Mouse (Mus musculus) adrenal gland, postnatal 10 days (tissue): ENCODE results near the gene Rufy1. TPM values are rescaled to one million over a fixed set of nuclear protein-coding genes. Genes with fewer than 3 reads are reported as not detected.
"Not testable (repeated sequence)": the region's sequence is repeated elsewhere in the genome, so short reads cannot be mapped to it uniquely, and the experiment has no call there.

ENCODE experiments used
- DNase-seq: peaks from one replicate; pipeline ENCODE4 v3.0.0; 2021; ENCODE audit warnings: mixed read lengths
- total RNA-seq, 2 experiments: library from RNA; stranded (reverse); gene quantifications; 2 replicates each; pipeline ENCODE4 v1.2.3; 2021

The Rufy1 gene
- total RNA-seq, 2 experiments from 2014 or later: 24.0 to 25.3 TPM

DNA sequence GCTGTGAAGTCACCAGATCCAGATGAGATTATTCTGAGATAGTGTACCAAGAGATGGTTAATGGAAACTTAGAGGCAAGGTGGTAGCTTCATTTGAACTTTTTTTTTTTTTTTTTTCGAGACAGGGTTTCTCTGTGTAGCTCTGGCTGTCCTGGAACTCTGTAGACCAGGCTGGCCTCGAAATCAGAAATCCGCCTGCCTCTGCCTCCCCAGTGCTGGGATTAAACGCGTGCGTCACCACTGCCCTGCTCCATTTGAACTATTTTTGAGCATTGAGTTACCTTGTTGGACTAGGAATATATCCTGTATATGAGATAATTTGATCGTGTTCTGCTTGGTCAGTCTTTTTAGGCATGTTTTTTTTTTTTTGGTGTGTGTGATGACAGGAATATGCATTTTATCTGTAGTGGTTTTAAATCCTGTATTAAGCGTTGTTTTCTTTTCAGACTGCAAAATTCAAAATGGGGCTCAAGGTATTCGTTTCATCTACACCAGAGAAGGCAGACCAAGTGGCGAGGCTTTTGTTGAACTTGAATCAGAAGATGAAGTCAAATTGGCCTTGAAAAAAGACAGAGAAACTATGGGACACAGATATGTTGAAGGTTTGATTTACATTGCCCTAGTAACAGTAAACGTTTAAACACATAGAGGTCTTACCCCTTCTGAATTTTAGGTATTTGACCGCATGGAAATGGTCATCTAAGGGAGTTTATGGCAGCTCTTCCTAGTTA lies 51.7 kb downstream of the Rufy1 start:
- DNase-seq: no peak

GRCm38 (mm10) chr11:50377892-50378684 lies 52.8 kb downstream of the Rufy1 start:
- peak; percentile 96 for DNase-seq

DNA sequence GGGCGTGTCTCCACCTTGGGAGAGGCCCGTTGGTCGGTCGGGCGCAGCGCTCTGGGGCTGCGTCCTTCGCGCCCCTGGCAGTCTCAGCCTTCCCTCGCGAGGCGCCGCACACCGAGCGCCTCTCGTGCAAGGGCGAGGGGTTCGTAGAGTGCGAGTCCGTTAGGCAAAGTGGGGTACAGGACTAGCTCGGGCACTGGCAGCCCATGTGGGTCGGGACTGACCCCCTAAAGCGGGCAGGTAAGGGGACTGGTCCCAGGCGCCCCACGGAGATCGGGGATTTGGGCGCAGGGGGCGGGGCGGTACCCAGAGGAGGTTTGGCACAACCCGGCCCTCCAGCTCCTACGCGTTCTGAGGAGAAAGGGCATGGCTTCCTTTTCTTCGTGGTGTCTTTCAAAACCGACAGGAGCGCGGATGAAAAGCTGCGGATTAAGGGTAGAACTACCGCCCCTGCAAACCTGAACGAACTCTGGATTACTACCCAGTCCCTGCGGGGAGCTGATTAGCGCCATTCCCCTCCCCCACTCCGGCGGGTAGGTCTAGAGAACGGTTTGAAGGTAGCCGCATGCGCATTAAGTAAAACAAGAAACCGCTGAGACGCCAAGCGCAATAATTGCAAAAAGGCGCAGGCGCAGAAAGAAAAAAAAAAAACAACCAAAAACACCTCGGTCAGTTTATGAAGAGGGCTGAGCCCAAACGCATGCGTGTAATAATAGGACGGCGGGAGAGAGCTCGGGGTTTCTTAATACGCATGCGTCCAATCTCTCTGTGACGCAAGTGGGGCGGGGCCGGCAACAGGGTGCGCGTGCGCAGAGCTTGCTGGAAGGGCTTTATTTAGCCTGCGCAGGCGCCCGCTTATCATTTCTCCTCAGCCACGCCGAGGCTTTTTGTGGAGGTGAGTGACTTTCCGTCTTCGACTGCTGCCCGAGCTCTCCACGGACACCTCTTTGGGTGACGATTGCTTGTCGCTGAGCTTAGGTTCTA lies 53.7 kb downstream of the Rufy1 start, which contains the start of gene Hnrnph1:
Gene Hnrnph1, plus strand, starts transcription at position 80 of the 981 bp plus-strand sequence.
- peak; percentile 99 for DNase-seq

DNA sequence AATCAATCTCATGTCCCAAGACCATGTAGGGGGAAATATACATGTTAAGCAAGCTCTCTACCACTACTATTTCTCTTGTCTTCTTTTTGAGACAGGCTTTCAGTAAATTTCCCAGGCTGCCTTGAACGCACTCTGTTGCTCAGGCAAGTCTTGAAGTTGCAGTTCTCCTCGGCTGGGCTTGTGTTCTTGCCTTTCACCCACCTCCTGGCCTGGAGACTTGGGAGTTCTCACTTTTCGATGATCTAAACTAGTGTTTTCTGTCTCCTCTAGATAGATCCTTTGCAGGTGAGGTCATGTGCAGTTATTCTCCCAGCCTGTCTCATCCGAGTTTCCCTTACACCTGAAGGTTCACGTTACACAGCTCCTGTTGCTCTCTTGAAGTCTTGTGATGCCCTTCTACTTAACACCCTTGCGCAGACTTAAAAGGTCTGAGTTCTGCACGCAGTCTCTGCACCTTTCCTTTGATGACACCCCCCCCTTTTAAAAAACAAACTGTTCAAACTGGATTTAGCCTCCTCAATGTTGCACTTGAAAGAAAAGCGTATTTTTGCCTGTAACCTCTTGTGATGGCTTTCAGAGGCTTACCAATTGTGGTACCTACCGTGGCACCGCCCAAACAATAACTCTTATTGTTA lies 54.7 kb downstream of the Rufy1 start:
- no peak for DNase-seq

GRCm38 (mm10) chr11:50375421-50375820 lies 55.5 kb downstream of the Rufy1 start:
- DNase-seq: no peak

DNA sequence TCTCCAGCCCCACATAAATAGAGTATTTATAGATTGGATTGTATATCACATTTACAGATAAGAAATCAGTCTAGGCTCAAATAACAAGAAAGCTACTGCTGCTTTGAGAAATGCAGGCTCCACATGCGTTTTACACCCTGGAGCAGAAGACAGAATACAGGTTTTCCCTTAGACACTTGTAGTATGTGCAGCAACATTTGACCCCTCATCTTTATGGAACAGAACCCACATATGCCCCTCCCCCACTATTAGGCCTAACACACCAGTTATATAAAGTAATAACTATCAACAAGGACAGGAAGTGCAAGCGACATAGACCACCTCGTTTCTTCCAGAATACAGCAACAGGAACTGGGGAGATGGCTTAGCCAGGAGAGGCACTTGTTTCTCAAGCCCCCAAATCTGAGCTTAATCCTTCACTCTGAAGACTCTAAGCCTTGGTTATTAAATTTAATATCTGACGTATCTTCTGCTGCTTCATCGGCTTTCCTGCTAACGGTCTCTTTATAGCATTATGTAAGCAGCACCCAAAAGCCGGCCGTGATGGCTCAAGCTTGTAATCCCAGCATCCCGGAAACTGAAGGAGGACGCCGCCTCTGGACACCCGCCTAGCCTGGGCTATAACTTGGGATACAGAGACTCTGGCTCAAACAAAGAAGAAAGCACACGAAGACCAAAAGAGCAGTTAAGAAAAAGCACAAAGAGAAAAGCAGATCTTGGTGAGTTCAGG lies 56.5 kb downstream of the Rufy1 start:
- no peak for DNase-seq

DNA sequence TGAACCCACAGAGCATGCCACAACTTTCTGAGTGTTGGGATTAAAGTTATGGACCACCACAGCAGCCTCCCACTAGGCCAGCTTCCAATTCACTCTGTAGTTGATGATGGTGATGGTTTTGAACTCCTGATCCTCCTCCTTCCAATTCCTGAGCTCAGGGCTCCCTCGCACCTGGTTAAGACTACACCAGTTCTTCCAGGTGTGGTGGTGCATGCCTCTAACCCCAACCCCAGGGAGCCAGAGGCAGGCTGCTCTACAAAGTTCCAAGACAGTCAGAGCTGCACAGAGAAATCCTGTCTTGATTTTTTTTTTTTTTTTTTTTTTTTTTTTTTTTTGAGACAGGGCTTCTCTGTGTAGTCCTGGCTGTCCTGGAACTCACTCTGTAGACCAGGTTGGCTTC lies 57.3 kb downstream of the Rufy1 start:
- DNase-seq: no peak

GRCm38 (mm10) chr11:50373086-50373485 lies 57.8 kb downstream of the Rufy1 start:
- no peak for DNase-seq

- DNase-seq: no peak
Observed at GRCm38 (mm10) chr11:50371911-50372310, 59.0 kb downstream of the Rufy1 start.

- peak; percentile 75 for DNase-seq
Observed at GRCm38 (mm10) chr11:50371399-50371841, 59.5 kb downstream of the Rufy1 start.

DNA sequence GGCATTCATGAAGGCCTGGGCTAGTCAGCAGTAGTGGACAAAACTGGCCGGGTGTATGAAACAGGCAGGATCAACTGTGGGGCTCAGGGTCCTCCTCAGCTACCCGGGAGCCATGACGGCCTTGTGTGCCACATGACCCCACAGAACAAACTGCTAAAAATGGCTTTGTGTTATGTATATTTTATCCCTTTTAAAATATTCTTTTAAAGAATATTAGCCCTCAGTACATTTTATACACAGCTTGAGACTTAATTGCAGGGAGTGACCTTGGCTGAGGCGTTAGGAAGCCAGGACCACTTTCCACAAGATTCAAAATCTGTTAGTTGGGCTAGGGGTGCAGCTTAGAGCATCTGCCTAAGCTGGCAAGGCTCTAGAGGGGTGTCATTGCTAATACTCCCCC lies 60.0 kb downstream of the Rufy1 start:
- DNase-seq: no peak

DNA sequence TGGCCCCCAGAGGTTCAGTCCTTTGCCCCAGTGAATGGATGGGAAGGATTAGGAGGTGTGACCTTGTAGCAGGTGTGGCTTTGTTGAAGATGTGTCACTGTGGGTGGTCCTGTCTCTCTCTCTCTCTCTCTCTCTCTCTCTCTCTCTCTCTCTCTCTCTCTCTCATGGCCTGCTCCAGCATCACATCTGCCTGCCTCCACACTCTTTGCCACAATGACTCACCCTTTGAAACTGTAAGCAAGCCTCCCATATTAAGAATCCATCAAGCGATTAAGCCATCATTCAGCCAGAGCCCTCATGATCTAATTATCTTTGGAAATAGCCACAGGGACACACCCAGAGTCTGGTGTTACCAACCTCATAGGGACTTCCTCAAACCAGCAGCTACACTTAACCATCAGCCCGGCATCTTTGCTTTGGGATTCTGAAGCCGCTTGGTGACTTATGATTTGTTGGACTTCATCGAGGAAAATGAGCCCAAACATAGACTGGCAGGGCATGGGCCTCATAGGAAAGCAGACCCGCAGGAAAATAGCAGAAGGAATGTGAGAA lies 61.5 kb downstream of the Rufy1 start:
- no peak for DNase-seq

- DNase-seq: no peak
Observed at GRCm38 (mm10) chr11:50367531-50367930, 63.4 kb downstream of the Rufy1 start.

DNA sequence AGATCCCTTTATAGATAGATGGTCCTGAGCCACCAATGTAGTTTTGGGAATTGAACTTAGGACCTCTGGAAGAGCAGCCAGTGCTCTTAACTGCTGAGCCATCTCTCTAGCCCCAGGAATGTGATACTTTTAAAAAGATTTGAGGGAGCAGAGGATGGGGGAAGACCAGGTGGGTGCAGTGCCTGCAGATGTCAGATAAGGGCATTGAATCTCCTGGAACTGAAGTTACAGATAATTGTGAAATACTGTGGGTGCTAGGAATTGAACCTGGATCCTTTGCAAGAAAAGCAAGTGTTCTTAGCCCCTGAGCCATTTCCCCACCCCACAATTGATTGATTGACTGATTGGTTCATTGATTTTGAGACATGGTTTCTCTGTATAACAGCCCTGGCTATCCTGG lies 65.6 kb downstream of the Rufy1 start:
- no peak for DNase-seq

DNA sequence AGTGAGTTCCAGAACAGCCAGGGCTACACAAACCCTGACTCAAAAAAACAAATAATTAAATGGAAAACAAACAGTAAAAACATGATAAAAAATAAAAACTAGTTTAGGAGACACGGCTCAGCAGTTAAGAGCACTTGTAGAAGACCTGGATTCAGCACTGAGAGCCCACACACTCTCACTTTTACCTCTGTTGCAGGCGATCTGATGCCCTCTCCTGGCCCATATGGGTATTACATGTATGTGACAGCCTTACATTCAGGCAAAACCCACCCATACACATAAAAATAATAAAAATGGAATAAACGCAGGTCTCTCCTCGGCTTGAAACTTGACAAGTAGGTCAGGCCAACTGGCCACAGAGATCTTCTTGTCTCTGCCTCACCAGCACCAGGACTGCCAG lies 66.4 kb downstream of the Rufy1 start:
- peak; percentile 88 for DNase-seq

DNA sequence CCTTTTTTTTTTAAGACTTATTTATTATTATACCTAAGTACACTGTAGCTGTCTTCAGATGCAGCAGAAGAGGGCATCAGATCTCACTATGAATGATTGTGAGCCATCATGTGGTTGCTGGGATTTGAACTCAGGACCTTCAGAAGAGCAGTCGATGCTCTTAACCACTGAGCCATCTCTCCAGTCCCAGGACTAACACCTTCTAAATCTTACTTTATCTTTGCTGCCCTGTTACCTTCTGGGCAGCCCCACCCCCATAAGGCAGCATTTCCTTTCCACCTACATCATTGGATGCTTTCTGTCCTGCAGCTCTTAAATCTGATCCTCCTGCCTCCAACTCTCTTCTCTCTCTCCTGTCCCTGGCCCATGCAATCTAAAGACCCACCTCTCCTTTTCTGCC lies 69.6 kb downstream of the Rufy1 start:
- DNase-seq: not testable (repeated sequence)

DNA sequence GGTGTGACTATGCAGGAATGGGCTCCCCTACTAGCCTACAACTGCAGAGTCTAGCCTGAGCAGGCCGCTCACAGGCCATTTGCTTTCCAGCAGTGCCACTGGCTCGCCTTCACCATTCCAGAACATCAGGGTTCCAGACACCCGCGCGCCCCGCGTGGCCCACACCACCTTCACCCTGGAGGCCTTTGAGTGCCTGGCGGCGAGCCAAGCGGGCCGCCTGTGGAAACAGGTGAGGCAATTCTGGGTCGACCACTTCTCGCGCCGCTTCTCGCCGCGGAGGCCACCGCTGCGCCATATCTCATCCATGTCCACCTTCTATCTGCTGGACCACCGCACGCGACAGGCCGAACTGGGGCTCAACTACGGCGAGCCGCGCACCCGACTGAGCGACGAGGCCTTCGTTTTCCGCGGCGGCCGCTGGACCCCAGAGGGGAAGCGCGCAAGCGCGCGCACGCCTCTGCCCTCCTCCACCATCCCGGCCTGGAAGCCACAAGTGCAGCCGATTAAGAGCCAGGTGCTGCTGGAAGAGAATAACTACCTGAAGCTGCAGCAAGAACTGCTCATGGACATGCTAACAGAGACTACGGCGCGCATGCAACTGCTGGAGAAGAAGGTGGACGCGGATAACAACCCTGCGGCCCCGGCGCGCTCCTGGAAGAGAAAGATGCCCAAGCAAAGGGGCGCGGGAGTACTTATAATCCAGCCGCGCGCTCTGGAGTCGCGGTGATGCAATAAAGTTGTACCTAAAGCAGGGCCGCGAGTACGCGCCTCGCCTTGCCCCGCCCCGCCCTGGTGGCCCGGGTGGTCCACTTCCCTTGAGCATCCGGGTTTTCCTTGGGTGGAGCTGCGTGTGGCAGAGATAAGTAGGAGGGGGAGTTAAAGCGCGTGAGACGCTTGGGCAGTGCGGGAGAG lies 71.7 kb downstream of the Rufy1 start:
- peak; percentile 55 for DNase-seq

DNA sequence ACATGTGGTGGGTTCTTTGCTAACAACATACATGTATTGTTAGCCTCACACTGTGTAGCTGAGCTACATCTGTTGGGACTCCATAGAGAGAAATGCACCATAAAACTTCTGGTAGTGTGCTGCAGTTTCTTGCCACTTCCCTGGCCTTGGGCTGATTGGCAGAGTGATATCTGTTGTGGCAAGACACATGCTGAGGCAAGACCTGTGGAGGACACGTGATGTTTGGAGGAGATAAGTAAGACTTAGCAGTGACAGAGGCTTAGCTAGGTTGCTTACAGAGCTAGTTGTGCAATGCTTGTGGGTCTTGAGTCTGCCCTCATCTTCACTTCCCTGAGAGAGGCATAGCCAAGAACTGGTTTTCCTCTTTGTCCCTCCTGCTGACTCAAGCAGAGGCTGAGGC lies 75.5 kb downstream of the Rufy1 start:
- DNase-seq: no peak

- DNase-seq: no peak
Observed at GRCm38 (mm10) chr11:50354851-50355250, 76.1 kb downstream of the Rufy1 start.

DNA sequence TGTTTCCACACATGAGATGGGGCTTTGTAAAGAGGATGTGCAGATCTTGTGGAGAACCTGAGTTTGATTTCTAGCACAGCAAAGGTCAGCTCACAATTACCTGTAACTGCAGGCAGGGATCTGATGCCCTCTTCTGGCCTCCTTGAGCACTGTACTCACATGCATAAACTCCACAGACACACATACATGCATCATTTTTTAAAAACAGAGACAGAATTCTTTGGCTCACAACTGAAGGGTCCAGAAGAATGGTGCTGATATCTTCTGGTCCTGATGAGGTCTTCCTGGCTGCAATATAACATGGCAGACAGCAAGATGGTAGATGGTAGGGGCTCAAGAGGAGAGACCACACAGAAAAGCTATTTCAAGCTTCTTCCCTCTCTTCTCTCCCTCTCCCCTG lies 76.8 kb downstream of the Rufy1 start, which contains the start of gene Cby3:
Gene Cby3, plus strand, starts transcription at position 301 of the 400 bp plus-strand sequence.
- DNase-seq: no peak
